Mouse (Mus musculus) megakaryocyte-erythroid progenitor cell, adult 5-6 weeks (primary cell): ENCODE measurements at regions not wholly inside any gene's neighbourhood (a gene's known extent, or its start where the extent isn't known, plus 50 kb on each side); places are given as distances from the start of the nearest gene placed in this dataset.

Source experiments
- ATAC-seq: replicated peaks from 2 replicates; pipeline ENCODE4 v1.8.0; 2016; ENCODE audit warnings: mild to moderate bottlenecking, inconsistent platforms; ENCODE audit not compliant: severe bottlenecking, poor library complexity, low FRiP score, low TSS enrichment

- no peak for ATAC-seq
Observed at GRCm38 (mm10) chr15:63238601-63239000, 606.4 kb downstream of the Gsdmc2 start.

- no peak for ATAC-seq
Observed at GRCm38 (mm10) chr15:63218393-63219060, 626.5 kb downstream of the Gsdmc2 start.

- ATAC-seq: no peak
Observed at GRCm38 (mm10) chr15:63205150-63205549, 639.8 kb downstream of the Gsdmc2 start.

GRCm38 (mm10) chr15:63195031-63195430 lies 649.9 kb downstream of the Gsdmc2 start:
- no peak for ATAC-seq

GRCm38 (mm10) chr15:63194492-63194797 lies 650.5 kb downstream of the Gsdmc2 start:
- no peak for ATAC-seq

GRCm38 (mm10) chr15:63193617-63194491 lies 651.1 kb downstream of the Gsdmc2 start:
- ATAC-seq: no peak

- no peak for ATAC-seq
Observed at GRCm38 (mm10) chr15:63191731-63192130, 653.2 kb downstream of the Gsdmc2 start.

GRCm38 (mm10) chr15:63190086-63190485 lies 654.9 kb downstream of the Gsdmc2 start:
- no peak for ATAC-seq

- no peak for ATAC-seq
Observed at GRCm38 (mm10) chr15:63171003-63171402, 674.0 kb downstream of the Gsdmc2 start.

GRCm38 (mm10) chr15:63170171-63170570 lies 674.8 kb downstream of the Gsdmc2 start:
- ATAC-seq: no peak

- no peak for ATAC-seq
Observed at GRCm38 (mm10) chr15:63166411-63166810, 678.6 kb downstream of the Gsdmc2 start.

- no peak for ATAC-seq
Observed at GRCm38 (mm10) chr15:63163550-63164279, 681.3 kb downstream of the Gsdmc2 start.

GRCm38 (mm10) chr15:63162881-63163549 lies 682.0 kb downstream of the Gsdmc2 start:
- ATAC-seq: no peak

- ATAC-seq: no peak
Observed at GRCm38 (mm10) chr15:63123123-63123688, 721.8 kb downstream of the Gsdmc2 start.

GRCm38 (mm10) chr15:63112918-63113317 lies 732.1 kb downstream of the Gsdmc2 start:
- no peak for ATAC-seq

GRCm38 (mm10) chr15:63100093-63100492 lies 744.9 kb downstream of the Gsdmc2 start:
- no peak for ATAC-seq

GRCm38 (mm10) chr15:63081972-63082371 lies 763.0 kb downstream of the Gsdmc2 start:
- ATAC-seq: no peak

GRCm38 (mm10) chr15:63079825-63080224 lies 765.2 kb downstream of the Gsdmc2 start:
- ATAC-seq: no peak

GRCm38 (mm10) chr15:63071921-63072320 lies 773.1 kb downstream of the Gsdmc2 start:
- ATAC-seq: no peak
